Mouse (Mus musculus): ENCODE data around the gene Agbl2. TPM values are rescaled to one million over a fixed set of nuclear protein-coding genes. Genes with fewer than 3 reads are reported as not detected.

Gene Agbl2
- total RNA-seq (2023) = not detected

DNA sequence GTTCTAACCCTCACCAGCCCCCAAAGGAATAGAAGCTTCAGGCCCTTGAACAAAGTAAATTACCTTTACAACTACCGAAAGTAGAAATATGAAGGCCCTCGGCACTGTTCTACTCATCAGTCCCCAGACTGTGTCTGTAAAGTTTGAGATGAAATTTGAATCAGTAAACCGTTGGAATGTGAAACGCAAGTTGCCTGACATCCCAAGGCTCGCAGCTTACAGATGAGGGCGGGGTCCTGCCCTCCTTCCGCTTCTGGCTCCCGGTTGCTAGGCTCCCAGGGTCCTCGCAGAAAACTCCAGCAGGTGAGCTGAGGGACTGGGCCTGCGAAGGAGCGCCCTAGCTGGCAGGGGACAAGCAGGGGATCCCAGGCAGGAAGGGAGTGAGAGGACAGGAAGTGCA, at the start of gene Agbl2:
Agbl2 (plus strand) TSS at position 270 of the 400 bp plus-strand sequence.

DNA sequence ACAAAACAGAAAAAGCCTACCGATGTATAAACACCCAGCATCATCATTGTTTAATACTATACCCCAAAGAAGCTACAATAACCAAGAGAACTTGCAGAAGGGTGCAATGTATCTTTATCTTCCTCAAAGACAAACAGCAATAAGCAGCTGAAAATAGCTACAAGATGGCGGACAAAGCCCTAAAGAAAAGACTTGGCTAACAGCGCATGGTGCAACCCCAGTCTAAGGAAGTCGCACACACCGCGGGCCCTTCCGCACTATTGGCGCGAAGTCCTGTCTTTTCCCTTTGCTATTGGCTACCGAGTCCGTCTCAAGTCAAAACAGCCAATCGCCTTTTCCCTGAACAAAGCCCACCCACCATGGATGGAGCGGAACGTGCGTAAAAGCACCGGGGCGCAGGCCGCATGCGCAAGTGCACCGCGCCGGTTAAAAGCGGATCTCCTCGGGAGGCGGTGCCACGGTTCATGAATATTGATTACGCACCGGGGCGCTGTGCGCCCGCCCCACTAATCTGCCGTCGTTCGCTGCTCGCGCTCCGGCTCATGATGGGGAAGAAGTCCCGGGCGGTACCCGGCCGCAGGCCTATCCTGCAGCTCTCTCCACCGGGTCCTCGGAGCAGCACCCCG, 37.4 kb upstream of the Agbl2 start, which contains the start of gene Fnbp4:
Fnbp4 (plus strand) TSS at position 318 of the 626 bp plus-strand sequence.

DNA sequence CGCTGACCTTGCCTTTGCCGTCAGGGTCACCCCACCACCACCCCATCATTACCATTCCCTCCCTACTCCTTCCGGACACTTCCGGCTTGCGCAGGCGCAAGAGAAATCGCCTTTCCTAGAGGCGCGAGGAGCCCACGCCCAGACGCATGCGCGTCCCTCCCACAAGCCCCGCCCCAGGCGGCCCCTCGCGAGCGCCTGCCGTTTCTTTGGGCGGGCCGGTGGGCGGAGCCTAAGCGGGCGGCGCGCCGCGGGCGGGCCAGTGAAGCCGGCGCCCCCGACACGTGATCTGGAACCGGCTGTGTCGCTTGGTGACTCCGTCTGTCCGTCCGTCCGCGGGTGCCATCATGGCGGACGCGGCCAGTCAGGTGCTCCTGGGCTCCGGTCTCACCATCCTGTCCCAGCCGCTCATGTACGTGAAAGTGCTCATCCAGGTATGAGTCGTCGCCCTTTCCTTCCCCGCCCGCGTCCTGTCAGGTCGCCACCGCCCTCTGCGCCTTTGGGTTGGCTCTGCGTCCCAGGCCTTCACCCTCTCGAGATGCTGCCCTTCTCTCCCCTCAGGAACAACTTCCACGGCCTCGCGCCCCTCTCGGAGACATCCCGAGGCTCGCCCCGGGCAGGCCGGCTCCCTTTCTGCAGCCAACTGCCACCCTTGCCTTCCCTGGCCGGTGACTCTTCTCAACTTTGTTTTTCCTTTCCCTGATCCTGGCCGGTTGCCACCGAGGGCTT, 64.6 kb downstream of the Agbl2 start, which contains the start of gene Mtch2:
Mtch2 (plus strand) TSS at position 201 of the 726 bp plus-strand sequence.

Other genes with a start within 250 kb of the Agbl2 start
- 11.6 TPM for gene Ptprj, start 202.1 kb upstream of the Agbl2 start, total RNA-seq (2023)
- gene Nup160, start 105.5 kb upstream of the Agbl2 start, total RNA-seq (2023) = 54.6 TPM
- 259 TPM for gene Fnbp4, start 37.4 kb upstream of the Agbl2 start, total RNA-seq (2023)
- 76.2 TPM for gene Mtch2, start 64.4 kb downstream of the Agbl2 start, total RNA-seq (2023)
- not detected for gene C1qtnf4, start 103.1 kb downstream of the Agbl2 start, total RNA-seq (2023)
- 28.3 TPM for gene Kbtbd4, start 122.0 kb downstream of the Agbl2 start, total RNA-seq (2023)
- 132 TPM for gene Ndufs3, start 122.1 kb downstream of the Agbl2 start, total RNA-seq (2023)
- gene Celf1, start 157.7 kb downstream of the Agbl2 start, total RNA-seq (2023) = 89.8 TPM